Mouse (Mus musculus) liver, embryonic 13.5 days (tissue): Measurements from ENCODE around the gene Gyg. TPM values are rescaled to one million over a fixed set of nuclear protein-coding genes. Genes with fewer than 3 reads are reported as not detected.

Source experiments
- ATAC-seq: fragments of 200-750 bp; cut with Nextera tagmentation; 2 replicates; pipeline ENCODE4 v1.8.0; 2017; ENCODE audit warnings: low read depth, mild to moderate bottlenecking, moderate number of reproducible peaks, moderate library complexity
- DNase-seq: peaks from one replicate; pipeline ENCODE4 v3.0.0; 2022
- H3K27ac ChIP-seq: fragments of 300-500 bp; sonication (generic); 2 replicates; pipeline ENCODE4 v1.5.1; 2015; ENCODE audit warnings: moderate library complexity, mild to moderate bottlenecking, inconsistent platforms
- H3K27me3 ChIP-seq: fragments of 300-500 bp; sonication (generic); 2 replicates; pipeline ENCODE4 v1.6.1; 2015; ENCODE audit warnings: mild to moderate bottlenecking, inconsistent platforms
- H3K36me3 ChIP-seq: fragments of 300-500 bp; sonication (generic); 2 replicates; pipeline ENCODE4 v1.6.1; 2015; ENCODE audit warnings: mild to moderate bottlenecking, inconsistent platforms
- H3K4me1 ChIP-seq: fragments of 300-500 bp; sonication (generic); replicated peaks from 2 replicates; pipeline ENCODE4 v1.6.1; 2015; ENCODE audit warnings: inconsistent platforms
- H3K4me2 ChIP-seq: fragments of 300-500 bp; sonication (generic); 2 replicates; pipeline ENCODE4 v1.6.1; 2015; ENCODE audit warnings: inconsistent platforms, mild to moderate bottlenecking, moderate library complexity
- H3K4me3 ChIP-seq: fragments of 300-500 bp; sonication (generic); replicated peaks from 2 replicates; pipeline ENCODE4 v1.5.1; 2015; ENCODE audit warnings: mild to moderate bottlenecking, inconsistent platforms
- H3K9ac ChIP-seq: fragments of 300-500 bp; sonication (generic); 2 replicates; pipeline ENCODE4 v1.6.1; 2015; ENCODE audit warnings: mild to moderate bottlenecking, inconsistent platforms
- H3K9me3 ChIP-seq: fragments of 300-500 bp; sonication (generic); replicated peaks from 2 replicates; pipeline ENCODE4 v1.6.1; 2016; ENCODE audit warnings: inconsistent platforms
- WGBS: fragments of 180-500 bp; shearing (Covaris S2); methylation state at CpG from one replicate; pipeline ENCODE4 v1.1.7; 2015; ENCODE audit not compliant: insufficient replicate concordance; 5-methylcytosine and 5-hydroxymethylcytosine counted together
- polyA plus RNA-seq: library from polyadenylated mRNA; unstranded; fragments of >200 nt; fragmentation: Nextera tagmentation; extraction: Ambion mirVana; gene quantifications from 2 replicates; pipeline ENCODE4 v1.2.1, GENCODE M21; 2015

Gyg gene
- polyA plus RNA-seq, 1 experiment from 2014 or later: 25.6 TPM

DNA sequence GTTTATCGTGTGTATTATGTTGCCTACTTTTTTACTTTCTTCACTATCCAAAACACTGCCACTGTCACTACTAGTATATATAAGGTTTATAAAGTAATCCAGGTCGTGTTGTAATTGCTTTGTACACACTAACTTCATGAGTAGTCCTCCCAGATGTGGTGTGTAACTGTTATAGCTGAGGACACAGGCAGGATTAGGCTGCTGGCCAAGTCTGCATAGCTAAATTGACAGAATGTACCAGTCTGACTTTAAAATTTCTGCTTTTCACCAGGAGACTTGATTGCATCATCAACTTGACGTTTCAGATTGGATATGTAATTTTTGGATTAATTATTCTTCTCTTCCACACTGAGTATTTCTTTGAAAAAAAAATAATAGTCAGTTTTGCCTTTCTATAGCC, 51.3 kb downstream of the Gyg start:
- Histone ChIP-seq H3K4me3 (no peak overlapping the region), H3K4me2 (no peak overlapping the region), H3K27me3 (no peaks in the 10 kb centered on the region), H3K27ac (no peak overlapping the region), H3K4me1 (peaks cover 2% of the 10 kb centered on the region; the same call in 1 of the 2 replicates), H3K9me3 (no peaks in the 10 kb centered on the region), H3K36me3 (peaks cover 11% of the 10 kb centered on the region; the same call in 1 of the 2 replicates), H3K9ac (no peak overlapping the region)
- 60% methylated on average over 3 of the region's 3 CpGs for WGBS
- no peak for ATAC-seq
- DNase-seq: no peak

DNA sequence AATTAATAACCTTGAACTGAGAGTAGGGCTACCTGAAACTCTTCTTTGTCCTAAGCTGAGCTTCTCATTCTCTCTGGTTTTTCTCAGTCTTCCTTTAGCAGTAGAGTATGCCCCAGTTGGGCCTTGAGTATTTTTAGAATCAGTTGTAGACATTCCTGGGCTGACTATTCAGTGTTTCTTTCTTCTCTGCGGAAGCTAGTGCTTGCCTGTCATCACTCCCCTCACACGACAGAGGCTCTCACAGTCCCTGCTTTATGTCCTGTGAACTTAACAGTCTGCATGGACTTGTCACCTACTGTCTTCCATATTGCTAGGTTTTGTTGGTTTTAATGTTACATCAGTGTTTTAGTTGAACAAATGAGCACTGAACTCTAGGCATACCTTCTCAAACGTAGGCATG, 73.0 kb downstream of the Gyg start:
- 63% methylated on average over 3 of the region's 3 CpGs for WGBS
- H3K27me3 ChIP-seq: no peaks in the 10 kb centered on the region
- no peak overlapping the region for H3K9ac ChIP-seq
- no peak overlapping the region for H3K4me2 ChIP-seq
- no peak for DNase-seq
- H3K36me3 ChIP-seq: peaks cover 14% of the 10 kb centered on the region
- no peak overlapping the region for H3K27ac ChIP-seq
- H3K4me1 ChIP-seq: no peaks in the 10 kb centered on the region
- H3K4me3 ChIP-seq: no peak overlapping the region
- H3K9me3 ChIP-seq: no peaks in the 10 kb centered on the region
- ATAC-seq: no peak

DNA sequence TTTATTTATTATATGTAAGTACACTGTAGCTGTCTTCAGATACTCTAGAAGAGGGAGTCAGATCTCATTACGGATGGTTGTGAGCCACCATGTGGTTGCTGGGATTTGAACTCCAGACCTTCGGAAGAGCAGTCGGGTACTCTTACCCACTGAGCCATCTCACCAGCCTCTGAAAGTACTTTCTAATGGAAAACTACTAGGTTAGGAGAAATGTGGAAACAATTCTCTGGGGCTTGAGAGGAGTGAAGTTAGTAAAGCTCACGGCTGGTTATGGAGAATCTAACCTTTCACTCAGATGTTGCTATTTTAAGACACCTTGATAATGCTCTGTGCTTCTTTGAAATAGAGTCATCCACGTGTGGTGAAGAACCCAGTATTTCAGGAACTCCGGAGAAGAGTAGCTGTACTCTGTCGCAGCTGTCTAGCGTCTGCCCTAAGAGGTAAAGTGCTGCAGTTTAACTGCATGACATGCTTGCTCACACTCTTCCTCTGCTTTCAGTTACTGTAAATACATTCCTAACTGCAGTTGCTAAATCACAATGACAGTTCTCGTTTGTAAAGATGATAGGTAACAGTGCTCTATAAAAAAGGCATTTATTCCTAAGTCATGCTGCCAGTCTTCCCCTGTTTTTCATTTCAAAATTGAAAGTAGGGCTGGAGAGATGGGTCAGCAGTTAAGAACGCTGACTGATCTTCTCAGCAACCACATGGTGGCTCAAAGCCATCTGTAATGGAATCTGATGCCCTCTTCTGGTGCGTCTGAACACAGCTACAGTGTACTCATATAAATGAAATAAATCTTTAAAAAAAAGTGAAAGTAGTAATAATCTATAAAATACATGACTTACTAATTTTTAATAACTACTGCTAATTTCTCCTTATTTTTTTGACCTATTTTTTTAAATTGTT, 78.7 kb downstream of the Gyg start:
- Histone ChIP-seq H3K36me3 (peaks cover 23% of the 10 kb centered on the region), H3K9me3 (no peaks in the 10 kb centered on the region), H3K4me1 (no peaks in the 10 kb centered on the region), H3K9ac (no peak overlapping the region), H3K4me2 (no peak overlapping the region), H3K4me3 (no peak overlapping the region), H3K27me3 (no peaks in the 10 kb centered on the region), H3K27ac (no peak overlapping the region)
- DNase-seq: no peak
- 69% methylated on average over 11 of the region's 11 CpGs for WGBS
- no peak; the same call in 1 of the 2 replicates for ATAC-seq

Other genes with a start within 250 kb of the Gyg start
- gene Cp, start 198.3 kb downstream of the Gyg start, polyA plus RNA-seq: 2.0 and 2.7 TPM in 2 replicates
- gene Hps3, start 120.0 kb downstream of the Gyg start, polyA plus RNA-seq: 6.3 and 7.9 TPM in 2 replicates
- 9.3 and 13.1 TPM in 2 replicates for gene Hltf, start 97.5 kb downstream of the Gyg start, polyA plus RNA-seq
- 6.1 and 7.0 TPM in 2 replicates for gene Cpa3, start 86.9 kb upstream of the Gyg start, polyA plus RNA-seq
- gene Cpb1, start 120.4 kb upstream of the Gyg start, polyA plus RNA-seq: 0.03 and 0.12 TPM in 2 replicates
- not detected in 2 replicates for gene Agtr1b, start 211.9 kb upstream of the Gyg start, polyA plus RNA-seq